Mouse (Mus musculus): ENCODE measurements around the gene Elovl6.

DNA sequence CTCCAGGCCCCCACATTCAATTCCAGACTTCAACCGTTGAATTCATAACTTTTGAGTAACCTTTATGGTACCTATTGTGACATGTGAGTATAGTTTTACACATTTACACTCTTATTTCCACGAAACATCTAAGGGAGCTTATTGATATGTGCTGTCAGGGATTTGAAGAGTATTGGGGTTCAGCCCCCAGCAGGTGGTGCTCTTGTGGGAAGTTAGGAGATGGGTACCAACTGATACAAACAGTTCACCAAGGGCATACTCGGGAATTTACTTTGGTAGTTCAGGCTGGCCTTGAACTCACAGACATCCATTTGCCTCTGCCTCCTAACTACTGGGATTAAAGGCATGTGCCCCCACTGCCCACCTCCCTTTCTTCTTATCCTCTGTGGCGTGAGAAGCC lies 11.7 kb upstream of the Elovl6 start:
- TF ChIP-seq CTCF (IDR thresholded peaks at IDR 0.05; ENCODE audit: borderline replicate concordance, insufficient read depth, low read depth, low read length) (no peak), POLR2A (IDR thresholded peaks at IDR 0.05; ENCODE audit: borderline replicate concordance, insufficient read depth, low read length) (no peak)

Measured in cerebellum, adult 2 months (tissue).